In genomic region chr11:59410851-59411250, GRCm38 (mm10) we compare ENCODE assay signal across 28 mouse cellular contexts. TPM values are rescaled to one million over a fixed set of nuclear protein-coding genes. Genes with fewer than 3 reads are reported as not detected.
A peak's percentile ranks its signal among the peaks of the same experiment; 100 is the strongest.
DNase-seq lines count a peak whose midpoint lies in the region; ATAC-seq and TF ChIP-seq lines count a peak whose summit lies in the region.
"Had no signal": no experiment of that assay in that cellular context is flagged by ENCODE, and none has a peak within 500 bp of the region (broad histone marks: within the 10 kb centered on the region; RNA-seq: fewer than 3 reads in every experiment).

No protein-coding gene starts in this region.

- H3K4me2 ChIP-seq in embryonic facial prominence, embryonic 14.5 days (ENCODE audit: low read depth, low read length), result no peak overlapping the region
- H3K4me2 ChIP-seq in stomach, postnatal 0 days (replicated peaks; ENCODE audit: low read depth), result no peak overlapping the region
- H3K4me2 ChIP-seq: hindbrain, embryonic 14.5 days; limb, embryonic 12.5 days; liver, embryonic 12.5 days; midbrain, embryonic 12.5 days had no signal

- 69% methylated on average over 2 of the region's 2 CpGs for WGBS in embryonic facial prominence, embryonic 14.5 days
- WGBS in stomach, postnatal 0 days, result 41% methylated on average over 2 of the region's 2 CpGs

- peak; percentile 35 for DNase-seq in 416B (ENCODE audit: low read depth)
- DNase-seq in adrenal gland, postnatal 10 days, result peak; percentile 41
- no peak for DNase-seq in embryonic facial prominence, embryonic 14.5 days (ENCODE audit: low spot score)
- no peak for DNase-seq in stomach, postnatal 0 days (ENCODE audit: low spot score)
- DNase-seq in thymus, postnatal 14 days, result no peak
- DNase-seq in cerebellum, adult 8-10 months, result no peak
- DNase-seq in gastrocnemius, postnatal 4 days (ENCODE audit: low spot score in 2 of 2), result no peak
- DNase-seq: cerebellum, adult 11 months; cerebellum, postnatal 14 days; forebrain, postnatal 0 days; heart, postnatal 4 days; kidney, adult 2 months; lung, adult 18-20 months; lung, postnatal 14 days had no signal

- ATAC-seq in embryonic facial prominence, embryonic 14.5 days (ENCODE audit: low read depth), result no peak
- ATAC-seq in stomach, postnatal 0 days (ENCODE audit: low FRiP score, low TSS enrichment), result no peak
- ATAC-seq: CD4-positive, CD25-positive, alpha-beta regulatory T cell, adult 4 months; forebrain, postnatal 0 days; inflammation-experienced regulatory T-cells, adult 6 months; liver, embryonic 12.5 days had no signal

- no peaks in the 10 kb centered on the region for H3K9me3 ChIP-seq in embryonic facial prominence, embryonic 14.5 days (ENCODE audit: control insufficient read depth, low read length)
- H3K9me3 ChIP-seq in stomach, postnatal 0 days (ENCODE audit: control insufficient read depth, low read length), result no peaks in the 10 kb centered on the region
- H3K9me3 ChIP-seq: forebrain, embryonic 10.5 days; limb, embryonic 12.5 days; liver, embryonic 12.5 days; midbrain, embryonic 12.5 days had no signal

- H3K9ac ChIP-seq in embryonic facial prominence, embryonic 14.5 days (ENCODE audit: low read depth, low read length), result no peak overlapping the region
- H3K9ac ChIP-seq in stomach, postnatal 0 days (ENCODE audit: low read length), result no peak overlapping the region
- H3K9ac ChIP-seq: forebrain, postnatal 0 days; hindbrain, embryonic 14.5 days; limb, embryonic 12.5 days; liver, embryonic 12.5 days; midbrain, embryonic 12.5 days had no signal

- H3K4me1 ChIP-seq in embryonic facial prominence, embryonic 14.5 days (ENCODE audit: control insufficient read depth, insufficient read depth, low read length), result peaks cover 40% of the 10 kb centered on the region
- H3K4me1 ChIP-seq in stomach, postnatal 0 days (replicated peaks; ENCODE audit: control insufficient read depth, insufficient read depth), result 0 out of 2 replicates have a peak, but pooled peaks cover 3% of the 10 kb centered on the region

- no peaks in the 10 kb centered on the region for H3K27me3 ChIP-seq in embryonic facial prominence, embryonic 14.5 days (replicated peaks; ENCODE audit: control insufficient read depth, insufficient read depth, low read length)
- no peaks in the 10 kb centered on the region for H3K27me3 ChIP-seq in stomach, postnatal 0 days (ENCODE audit: control insufficient read depth, insufficient read depth, low read length)
- H3K27me3 ChIP-seq: limb, embryonic 12.5 days; liver, embryonic 12.5 days; midbrain, embryonic 12.5 days had no signal

- peaks cover 46% of the 10 kb centered on the region for H3K36me3 ChIP-seq in embryonic facial prominence, embryonic 14.5 days (ENCODE audit: control insufficient read depth, insufficient read depth, low read length)
- H3K36me3 ChIP-seq in stomach, postnatal 0 days (ENCODE audit: control insufficient read depth, insufficient read depth, low read length), result no peaks in the 10 kb centered on the region

- peak overlapping the region; percentile 53 for H3K27ac ChIP-seq in embryonic facial prominence, embryonic 14.5 days (replicated peaks; ENCODE audit: low read depth, low read length)
- peak overlapping the region; percentile 53; the same call in 1 of the 2 replicates for H3K27ac ChIP-seq in stomach, postnatal 0 days (replicated peaks)
- H3K27ac ChIP-seq: forebrain, embryonic 10.5 days; hindbrain, embryonic 14.5 days; kidney, postnatal 0 days; limb, embryonic 12.5 days; liver, embryonic 12.5 days; midbrain, embryonic 12.5 days had no signal

- H3K4me3 ChIP-seq in embryonic facial prominence, embryonic 14.5 days (ENCODE audit: low read depth, low read length), result no peak overlapping the region
- no peak overlapping the region for H3K4me3 ChIP-seq in stomach, postnatal 0 days (ENCODE audit: low read depth, low read length)
- H3K4me3 ChIP-seq: forebrain, embryonic 10.5 days; limb, embryonic 12.5 days; liver, embryonic 12.5 days; midbrain, embryonic 12.5 days had no signal

- no peak for TF ChIP-seq CTCF in stomach, postnatal 0 days (IDR thresholded peaks at IDR 0.05; ENCODE audit: low read depth)

- no peak for TF ChIP-seq EP300 in stomach, postnatal 0 days (optimal IDR thresholded peaks at IDR 0.05)

RNA-seq across cellular contexts. Expression of gene Prss38, which starts 35.4 kb away (rescaled TPM):
- total RNA-seq in adrenal gland, postnatal 10 days (2021), result not detected
- not detected in 2 replicates for polyA plus RNA-seq in embryonic facial prominence, embryonic 14.5 days (2014; fragmentation: Nextera tagmentation; extraction: Ambion mirVana)
- polyA plus RNA-seq in stomach, postnatal 0 days (2015; fragmentation: Nextera tagmentation; extraction: Ambion mirVana), result 0.07 TPM in 1 of 2 replicates, not detected in the other
- not detected for total RNA-seq in gastrocnemius, postnatal 4 days (2021)
- total RNA-seq: forebrain, postnatal 0 days; heart, postnatal 4 days; layer of hippocampus, postnatal 10 days; megakaryocyte, adult 5-6 weeks; neutrophil, adult 5-6 weeks had no signal
- polyA plus RNA-seq: CD4-positive, CD25-positive, alpha-beta regulatory T cell, adult 4 months; forebrain, embryonic 10.5 days; gonadal fat pad, adult 2 months; heart, embryonic 16.5 days; hindbrain, embryonic 14.5 days; kidney, adult 2 months; kidney, postnatal 0 days; large intestine, adult 2 months; liver, embryonic 12.5 days had no signal

RNA-seq across cellular contexts. Expression of gene Jmjd4, which starts 39.0 kb away (rescaled TPM):
- total RNA-seq in adrenal gland, postnatal 10 days (2021), result 1 to 10 TPM; 7.5 to 9.8 TPM
- 9.7 and 11.1 TPM in 2 replicates for polyA plus RNA-seq in embryonic facial prominence, embryonic 14.5 days (2014; fragmentation: Nextera tagmentation; extraction: Ambion mirVana)
- polyA plus RNA-seq in stomach, postnatal 0 days (2015; fragmentation: Nextera tagmentation; extraction: Ambion mirVana), result 5.4 and 5.5 TPM in 2 replicates
- total RNA-seq in gastrocnemius, postnatal 4 days (2021), result 10 to 100 TPM in 1 of 2 experiments, 1 to 10 TPM in 1; 8.5 to 10.0 TPM

RNA-seq across cellular contexts. Expression of gene Snap47, which starts 40.1 kb away (rescaled TPM):
- total RNA-seq in adrenal gland, postnatal 10 days (2021), result 10 to 100 TPM; 56.4 to 56.8 TPM
- polyA plus RNA-seq in embryonic facial prominence, embryonic 14.5 days (2014; fragmentation: Nextera tagmentation; extraction: Ambion mirVana), result 124 and 142 TPM in 2 replicates
- polyA plus RNA-seq in stomach, postnatal 0 days (2015; fragmentation: Nextera tagmentation; extraction: Ambion mirVana), result 50.6 and 51.9 TPM in 2 replicates
- total RNA-seq in gastrocnemius, postnatal 4 days (2021), result 10 to 100 TPM; 34.8 to 40.9 TPM

Comparison
In these comparisons a context has a peak if more than half of its experiments do, and no peak if none do; other contexts are left out.
1. DNase-seq: peak in 416B (single experiment) and adrenal gland, postnatal 10 days (single experiment); none in embryonic facial prominence, embryonic 14.5 days (single experiment), stomach, postnatal 0 days (single experiment), thymus, postnatal 14 days (single experiment), cerebellum, adult 8-10 months (single experiment) and gastrocnemius, postnatal 4 days (0 of 2).